Mouse (Mus musculus) cerebellum, adult 11-12 months (tissue): ENCODE measurements around the gene Ddx10.
"Not testable (repeated sequence)": the region's sequence is repeated elsewhere in the genome, so short reads cannot be mapped to it uniquely, and the experiment has no call there.

Experiments
- DNase-seq: peaks from one replicate; pipeline ENCODE4 v3.0.0; 2022

Gene Ddx10

GRCm38 (mm10) chr9:53143508-53143907, 104.3 kb downstream of the Ddx10 start:
- no peak for DNase-seq

GRCm38 (mm10) chr9:53142424-53142823, 105.4 kb downstream of the Ddx10 start:
- not testable (repeated sequence) for DNase-seq

GRCm38 (mm10) chr9:53140610-53141165, 107.2 kb downstream of the Ddx10 start:
- no peak for DNase-seq

GRCm38 (mm10) chr9:53132826-53133225, 115.0 kb downstream of the Ddx10 start:
- no peak for DNase-seq

- no peak for DNase-seq
Measured at GRCm38 (mm10) chr9:53130460-53130859, 117.4 kb downstream of the Ddx10 start.

GRCm38 (mm10) chr9:53101103-53101502, 146.8 kb downstream of the Ddx10 start:
- DNase-seq: no peak

- no peak for DNase-seq
Measured at GRCm38 (mm10) chr9:53095319-53096165, 152.3 kb downstream of the Ddx10 start.

- no peak for DNase-seq
Measured at GRCm38 (mm10) chr9:53094536-53094935, 153.3 kb downstream of the Ddx10 start.

GRCm38 (mm10) chr9:53077626-53078025, 170.2 kb downstream of the Ddx10 start:
- no peak for DNase-seq

GRCm38 (mm10) chr9:53075931-53076330, 171.9 kb downstream of the Ddx10 start:
- DNase-seq: no peak

- DNase-seq: no peak
Measured at GRCm38 (mm10) chr9:53074443-53074842, 173.4 kb downstream of the Ddx10 start.

GRCm38 (mm10) chr9:53073576-53074112, 174.2 kb downstream of the Ddx10 start:
- DNase-seq: no peak

GRCm38 (mm10) chr9:53072088-53072487, 175.8 kb downstream of the Ddx10 start:
- no peak for DNase-seq

GRCm38 (mm10) chr9:53070875-53071524, 176.9 kb downstream of the Ddx10 start:
- DNase-seq: no peak

- no peak for DNase-seq
Measured at GRCm38 (mm10) chr9:53068166-53068565, 179.7 kb downstream of the Ddx10 start.

- DNase-seq: no peak
Measured at GRCm38 (mm10) chr9:53066428-53066827, 181.4 kb downstream of the Ddx10 start.

- no peak for DNase-seq
Measured at GRCm38 (mm10) chr9:53065028-53065427, 182.8 kb downstream of the Ddx10 start.

GRCm38 (mm10) chr9:53064531-53064930, 183.3 kb downstream of the Ddx10 start:
- DNase-seq: no peak

GRCm38 (mm10) chr9:53055306-53055705, 192.5 kb downstream of the Ddx10 start:
- DNase-seq: no peak
